12 mouse cellular contexts compared by ENCODE assay signal in genomic region chr10:8028840-8029239, GRCm38 (mm10).
A peak's percentile ranks its signal among the peaks of the same experiment; 100 is the strongest.
DNase-seq lines count a peak whose midpoint lies in the region; ATAC-seq and TF ChIP-seq lines count a peak whose summit lies in the region.
"Had no signal": no experiment of that assay in that cellular context is flagged by ENCODE, and none has a peak within 500 bp of the region (broad histone marks: within the 10 kb centered on the region; RNA-seq: fewer than 3 reads in every experiment).

No protein-coding gene starts in this region.

- TF ChIP-seq CTCF in liver, postnatal 0 days (IDR thresholded peaks at IDR 0.05; ENCODE audit: low read depth) = no peak
- no peak for TF ChIP-seq CTCF in kidney, adult 2 months (conservative IDR thresholded peaks at IDR 0.05; ENCODE audit: insufficient read depth, insufficient read length, low read depth, low read length)

- DNase-seq in liver, postnatal 0 days = peak; percentile 29
- no peak for DNase-seq in liver, embryonic 11.5 days (ENCODE audit: low spot score)
- DNase-seq in adrenal gland, postnatal 36 days = peak; percentile 40 to 47
- DNase-seq in kidney, adult 2 months = peak; percentile 69
- DNase-seq in midbrain, embryonic 14.5 days = no peak
- no peak for DNase-seq in layer of hippocampus, postnatal 25 days (ENCODE audit: extremely low spot score in 1 of 2, low spot score in 1 of 2)
- DNase-seq: cerebellum, adult 8-10 months; gastrocnemius, adult 2 months; thymus, adult 2 months had no signal

- no peak for TF ChIP-seq EP300 in liver, postnatal 0 days (IDR thresholded peaks at IDR 0.05; ENCODE audit: low read depth)

- no peaks in the 10 kb centered on the region for H3K9me3 ChIP-seq in liver, postnatal 0 days (ENCODE audit: low read length)
- no peaks in the 10 kb centered on the region for H3K9me3 ChIP-seq in liver, embryonic 11.5 days (ENCODE audit: control insufficient read depth, low read length)
- H3K9me3 ChIP-seq in midbrain, embryonic 14.5 days (ENCODE audit: control insufficient read depth, low read length) = no peaks in the 10 kb centered on the region
- H3K9me3 ChIP-seq: megakaryocyte, embryonic 14.5 days had no signal

- H3K4me3 ChIP-seq in liver, postnatal 0 days (ENCODE audit: low read depth, low read length) = no peak overlapping the region
- H3K4me3 ChIP-seq in liver, embryonic 11.5 days (ENCODE audit: low read depth, low read length) = no peak overlapping the region
- no peak overlapping the region for H3K4me3 ChIP-seq in kidney, adult 2 months (ENCODE audit: insufficient read depth, low read depth, low read length)
- no peak overlapping the region for H3K4me3 ChIP-seq in midbrain, embryonic 14.5 days (replicated peaks; ENCODE audit: low read depth, low read length)
- H3K4me3 ChIP-seq: gastrocnemius, adult 2 months; megakaryocyte, embryonic 14.5 days had no signal

- no peak overlapping the region for H3K9ac ChIP-seq in liver, postnatal 0 days (replicated peaks)
- no peak overlapping the region for H3K9ac ChIP-seq in liver, embryonic 11.5 days (ENCODE audit: low read depth, low read length)
- H3K9ac ChIP-seq in midbrain, embryonic 14.5 days (replicated peaks; ENCODE audit: low read length) = no peak overlapping the region

- ATAC-seq in liver, postnatal 0 days = no peak
- ATAC-seq in liver, embryonic 11.5 days (replicated peaks; ENCODE audit: low FRiP score) = no peak
- 0 out of 2 replicates have a peak, but pooled peaks have one; percentile 28 for ATAC-seq in megakaryocyte-erythroid progenitor cell, adult 5-6 weeks (replicated peaks; ENCODE audit: low FRiP score, low TSS enrichment, poor library complexity, severe bottlenecking)
- no peak for ATAC-seq in midbrain, embryonic 14.5 days (ENCODE audit: low FRiP score, low TSS enrichment)
- ATAC-seq: activated CD4-positive, CD25-positive, alpha-beta regulatory T cell, adult 4 months had no signal

- H3K27ac ChIP-seq in liver, postnatal 0 days (ENCODE audit: low read depth) = no peak overlapping the region
- no peak overlapping the region for H3K27ac ChIP-seq in liver, embryonic 11.5 days (ENCODE audit: low read depth, low read length)
- no peak overlapping the region for H3K27ac ChIP-seq in kidney, adult 2 months (ENCODE audit: insufficient read depth, low read depth, low read length)
- no peak overlapping the region for H3K27ac ChIP-seq in midbrain, embryonic 14.5 days (replicated peaks; ENCODE audit: low read depth, low read length)
- H3K27ac ChIP-seq: gastrocnemius, adult 2 months had no signal

- 46% methylated on average over 2 of the region's 2 CpGs for WGBS in liver, postnatal 0 days (ENCODE audit: insufficient replicate concordance)
- 73% methylated on average over 2 of the region's 2 CpGs for WGBS in liver, embryonic 11.5 days
- 42% methylated on average over 2 of the region's 2 CpGs for WGBS in kidney, adult 2 months
- WGBS in midbrain, embryonic 14.5 days = 87% methylated on average over 2 of the region's 2 CpGs

- H3K4me2 ChIP-seq in liver, postnatal 0 days (ENCODE audit: low read depth, low read length) = no peak overlapping the region
- H3K4me2 ChIP-seq in liver, embryonic 11.5 days = no peak overlapping the region
- no peak overlapping the region for H3K4me2 ChIP-seq in midbrain, embryonic 14.5 days (ENCODE audit: low read length)

- no peaks in the 10 kb centered on the region for H3K36me3 ChIP-seq in liver, postnatal 0 days (replicated peaks; ENCODE audit: insufficient read depth, low read length)
- no peaks in the 10 kb centered on the region for H3K36me3 ChIP-seq in liver, embryonic 11.5 days (ENCODE audit: control insufficient read depth, insufficient read depth, low read length)
- H3K36me3 ChIP-seq in kidney, adult 2 months (ENCODE audit: control insufficient read depth, insufficient read depth, low read length) = no peaks in the 10 kb centered on the region
- H3K36me3 ChIP-seq in midbrain, embryonic 14.5 days (ENCODE audit: control insufficient read depth, insufficient read depth, low read length) = no peaks in the 10 kb centered on the region

- H3K4me1 ChIP-seq in liver, postnatal 0 days (ENCODE audit: insufficient read depth) = peaks cover 13% of the 10 kb centered on the region
- no peaks in the 10 kb centered on the region for H3K4me1 ChIP-seq in liver, embryonic 11.5 days (replicated peaks; ENCODE audit: control insufficient read depth, insufficient read depth, low read length)
- H3K4me1 ChIP-seq in kidney, adult 2 months (ENCODE audit: control insufficient read depth, insufficient read depth, low read length) = 0 out of 2 replicates have a peak, but pooled peaks cover 4% of the 10 kb centered on the region
- H3K4me1 ChIP-seq in midbrain, embryonic 14.5 days (ENCODE audit: control insufficient read depth, insufficient read depth, low read length) = no peaks in the 10 kb centered on the region

- TF ChIP-seq POLR2A in kidney, adult 2 months (IDR thresholded peaks at IDR 0.05; ENCODE audit: low read depth, low read length) = no peak

- H3K27me3 ChIP-seq in liver, postnatal 0 days (ENCODE audit: insufficient read depth, low read length) = no peaks in the 10 kb centered on the region
- H3K27me3 ChIP-seq in liver, embryonic 11.5 days (replicated peaks; ENCODE audit: control insufficient read depth, insufficient read depth, low read length) = no peaks in the 10 kb centered on the region
- no peaks in the 10 kb centered on the region for H3K27me3 ChIP-seq in kidney, adult 2 months (replicated peaks; ENCODE audit: control insufficient read depth, insufficient read depth, low read length)
- no peaks in the 10 kb centered on the region for H3K27me3 ChIP-seq in midbrain, embryonic 14.5 days (ENCODE audit: control insufficient read depth, insufficient read depth, low read length)
- H3K27me3 ChIP-seq: megakaryocyte, embryonic 14.5 days had no signal

Comparison
In these comparisons a context has a peak if more than half of its experiments do, and no peak if none do; other contexts are left out.
1. DNase-seq: peak in liver, postnatal 0 days (single experiment), adrenal gland, postnatal 36 days (2 of 2) and kidney, adult 2 months (single experiment); none in liver, embryonic 11.5 days (single experiment), midbrain, embryonic 14.5 days (single experiment) and layer of hippocampus, postnatal 25 days (0 of 2).